In genomic region chr8:84256458-84256821, GRCm38 (mm10) we compare ENCODE assay signal across 8 mouse cellular contexts. TPM values are rescaled to one million over a fixed set of nuclear protein-coding genes. Genes with fewer than 3 reads are reported as not detected.
DNase-seq lines count a peak whose midpoint lies in the region; ATAC-seq and TF ChIP-seq lines count a peak whose summit lies in the region.

No protein-coding gene starts in this region.

- peak overlapping the region; percentile 93 for H3K4me2 ChIP-seq in forebrain, embryonic 12.5 days
- peak overlapping the region; percentile 94 for H3K4me2 ChIP-seq in limb, embryonic 13.5 days (replicated peaks)
- peak overlapping the region; percentile 87 for H3K4me2 ChIP-seq in midbrain, embryonic 14.5 days (ENCODE audit: low read length)

- WGBS in forebrain, embryonic 12.5 days = 10% methylated on average over 6 of the region's 6 CpGs
- 10% methylated on average over 6 of the region's 6 CpGs for WGBS in limb, embryonic 13.5 days
- 16% methylated on average over 6 of the region's 6 CpGs for WGBS in midbrain, embryonic 14.5 days

- peak overlapping the region; percentile 83 for H3K4me3 ChIP-seq in layer of hippocampus, adult 2 months
- peak overlapping the region; percentile 78 for H3K4me3 ChIP-seq in forebrain, embryonic 12.5 days (replicated peaks)
- H3K4me3 ChIP-seq in limb, embryonic 13.5 days = peak overlapping the region; percentile 85
- peak overlapping the region; percentile 66 for H3K4me3 ChIP-seq in midbrain, embryonic 14.5 days (replicated peaks; ENCODE audit: low read depth, low read length)

- peaks cover 18% of the 10 kb centered on the region for H3K4me1 ChIP-seq in forebrain, embryonic 12.5 days
- peaks cover 16% of the 10 kb centered on the region for H3K4me1 ChIP-seq in limb, embryonic 13.5 days
- peaks cover 15% of the 10 kb centered on the region for H3K4me1 ChIP-seq in midbrain, embryonic 14.5 days (ENCODE audit: control insufficient read depth, insufficient read depth, low read length)

- peak; percentile 47; the same call in 1 of the 2 replicates for ATAC-seq in forebrain, embryonic 12.5 days (ENCODE audit: low FRiP score)
- 0 out of 2 replicates have a peak, but pooled peaks have one; percentile 2 for ATAC-seq in limb, embryonic 13.5 days (ENCODE audit: low FRiP score, low read depth)
- peak; percentile 53 for ATAC-seq in midbrain, embryonic 14.5 days (ENCODE audit: low FRiP score, low TSS enrichment)

- no peak for TF ChIP-seq CTCF in layer of hippocampus, adult 2 months (conservative IDR thresholded peaks at IDR 0.05)

- intact Hi-C loops in gastrocnemius, postnatal 14 days (cut with DNase I; ENCODE audit: low total_unique reads) = no loop called here

- H3K27ac ChIP-seq in layer of hippocampus, adult 2 months = peak overlapping the region; percentile 93
- peak overlapping the region; percentile 92 for H3K27ac ChIP-seq in forebrain, embryonic 12.5 days
- H3K27ac ChIP-seq in limb, embryonic 13.5 days = peak overlapping the region; percentile 95
- H3K27ac ChIP-seq in midbrain, embryonic 14.5 days (replicated peaks; ENCODE audit: low read depth, low read length) = peak overlapping the region; percentile 89

- no peaks in the 10 kb centered on the region for H3K27me3 ChIP-seq in forebrain, embryonic 12.5 days
- no peaks in the 10 kb centered on the region for H3K27me3 ChIP-seq in limb, embryonic 13.5 days
- H3K27me3 ChIP-seq in midbrain, embryonic 14.5 days (ENCODE audit: control insufficient read depth, insufficient read depth, low read length) = no peaks in the 10 kb centered on the region

- H3K9ac ChIP-seq in forebrain, embryonic 12.5 days = peak overlapping the region; percentile 81
- H3K9ac ChIP-seq in limb, embryonic 13.5 days = peak overlapping the region; percentile 86
- peak overlapping the region; percentile 71 for H3K9ac ChIP-seq in midbrain, embryonic 14.5 days (replicated peaks; ENCODE audit: low read length)

- DNase-seq in layer of hippocampus, adult 2 months (ENCODE audit: low spot score in 2 of 2) = no peak
- DNase-seq in layer of hippocampus, adult 9-11 months = no peak
- peak; percentile 87 for DNase-seq in R1 (ENCODE audit: low read depth, low spot score)
- DNase-seq in midbrain, embryonic 14.5 days = peak; percentile 61
- DNase-seq in gastrocnemius, postnatal 14 days = no peak
- no peak for DNase-seq in ovary, postnatal 14 days (ENCODE audit: low spot score)

- H3K36me3 ChIP-seq in forebrain, embryonic 12.5 days (replicated peaks) = peaks cover 71% of the 10 kb centered on the region
- peaks cover 73% of the 10 kb centered on the region for H3K36me3 ChIP-seq in limb, embryonic 13.5 days
- H3K36me3 ChIP-seq in midbrain, embryonic 14.5 days (ENCODE audit: control insufficient read depth, insufficient read depth, low read length) = peaks cover 66% of the 10 kb centered on the region

- no peaks in the 10 kb centered on the region for H3K9me3 ChIP-seq in forebrain, embryonic 12.5 days
- H3K9me3 ChIP-seq in limb, embryonic 13.5 days = no peaks in the 10 kb centered on the region
- H3K9me3 ChIP-seq in midbrain, embryonic 14.5 days (ENCODE audit: control insufficient read depth, low read length) = no peaks in the 10 kb centered on the region

RNA-seq across cellular contexts. Expression of gene Mri1, which starts 0.7 kb away (rescaled TPM):
- 10 to 100 TPM; 19.0 to 21.9 TPM for total RNA-seq in layer of hippocampus, adult 2 months (2021)
- 49.1 and 60.1 TPM in 2 replicates for polyA plus RNA-seq in forebrain, embryonic 12.5 days (2016; fragmentation: Nextera tagmentation; extraction: Ambion mirVana)
- 70.9 and 73.9 TPM in 2 replicates for polyA plus RNA-seq in limb, embryonic 13.5 days (2015; fragmentation: Nextera tagmentation; extraction: Ambion mirVana)
- 39.9 and 40.2 TPM in 2 replicates for polyA plus RNA-seq in midbrain, embryonic 14.5 days (2014; fragmentation: Nextera tagmentation; extraction: Ambion mirVana)
- total RNA-seq in gastrocnemius, postnatal 14 days (2021) = 10 to 100 TPM; 11.8 to 16.6 TPM

RNA-seq across cellular contexts. Expression of gene D8Ertd738e, which starts 6.9 kb away (rescaled TPM):
- total RNA-seq in layer of hippocampus, adult 2 months (2021) = 100 to 1,000 TPM; 143 to 146 TPM
- polyA plus RNA-seq in forebrain, embryonic 12.5 days (2016; fragmentation: Nextera tagmentation; extraction: Ambion mirVana) = 267 and 271 TPM in 2 replicates
- polyA plus RNA-seq in limb, embryonic 13.5 days (2015; fragmentation: Nextera tagmentation; extraction: Ambion mirVana) = 325 and 338 TPM in 2 replicates
- 261 and 282 TPM in 2 replicates for polyA plus RNA-seq in midbrain, embryonic 14.5 days (2014; fragmentation: Nextera tagmentation; extraction: Ambion mirVana)
- 100 to 1,000 TPM; 158 to 171 TPM for total RNA-seq in gastrocnemius, postnatal 14 days (2021)

RNA-seq across cellular contexts. Expression of gene Ccdc130, which starts 13.7 kb away (rescaled TPM):
- total RNA-seq in layer of hippocampus, adult 2 months (2021) = 10 to 100 TPM; 31.9 to 35.9 TPM
- 20.6 and 29.1 TPM in 2 replicates for polyA plus RNA-seq in forebrain, embryonic 12.5 days (2016; fragmentation: Nextera tagmentation; extraction: Ambion mirVana)
- polyA plus RNA-seq in limb, embryonic 13.5 days (2015; fragmentation: Nextera tagmentation; extraction: Ambion mirVana) = 18.0 and 21.0 TPM in 2 replicates
- polyA plus RNA-seq in midbrain, embryonic 14.5 days (2014; fragmentation: Nextera tagmentation; extraction: Ambion mirVana) = 25.5 and 26.2 TPM in 2 replicates
- total RNA-seq in gastrocnemius, postnatal 14 days (2021) = 10 to 100 TPM in 1 of 2 experiments, 1 to 10 TPM in 1; 9.6 to 10.1 TPM

RNA-seq across cellular contexts. Expression of gene Zswim4, which starts 19.6 kb away (rescaled TPM):
- 10 to 100 TPM; 18.0 to 19.3 TPM for total RNA-seq in layer of hippocampus, adult 2 months (2021)
- polyA plus RNA-seq in forebrain, embryonic 12.5 days (2016; fragmentation: Nextera tagmentation; extraction: Ambion mirVana) = 47.7 and 53.4 TPM in 2 replicates
- 23.5 and 23.9 TPM in 2 replicates for polyA plus RNA-seq in limb, embryonic 13.5 days (2015; fragmentation: Nextera tagmentation; extraction: Ambion mirVana)
- polyA plus RNA-seq in midbrain, embryonic 14.5 days (2014; fragmentation: Nextera tagmentation; extraction: Ambion mirVana) = 28.7 and 35.6 TPM in 2 replicates
- total RNA-seq in gastrocnemius, postnatal 14 days (2021) = 1 to 10 TPM; 5.8 to 6.8 TPM

Comparison
In these comparisons a context has a peak if more than half of its experiments do, and no peak if none do; other contexts are left out.
1. DNase-seq: peak in R1 (single experiment) and midbrain, embryonic 14.5 days (single experiment); none in layer of hippocampus, adult 2 months (0 of 2), layer of hippocampus, adult 9-11 months (single experiment), gastrocnemius, postnatal 14 days (single experiment) and ovary, postnatal 14 days (single experiment).
2. ATAC-seq: peak in every context shown above with its lines; median percentile 53 in midbrain, embryonic 14.5 days; 47 in forebrain, embryonic 12.5 days; 2 in limb, embryonic 13.5 days.
3. Peak in every context shown above with its lines, with median percentiles within 50 percentile points of each other: H3K27ac ChIP-seq, H3K4me3 ChIP-seq, H3K4me2 ChIP-seq and H3K9ac ChIP-seq.